Mouse (Mus musculus): ENCODE results near the gene Maats1.
"Not testable (repeated sequence)": the region's sequence is repeated elsewhere in the genome, so short reads cannot be mapped to it uniquely, and the experiment has no call there.

The Maats1 gene

DNA sequence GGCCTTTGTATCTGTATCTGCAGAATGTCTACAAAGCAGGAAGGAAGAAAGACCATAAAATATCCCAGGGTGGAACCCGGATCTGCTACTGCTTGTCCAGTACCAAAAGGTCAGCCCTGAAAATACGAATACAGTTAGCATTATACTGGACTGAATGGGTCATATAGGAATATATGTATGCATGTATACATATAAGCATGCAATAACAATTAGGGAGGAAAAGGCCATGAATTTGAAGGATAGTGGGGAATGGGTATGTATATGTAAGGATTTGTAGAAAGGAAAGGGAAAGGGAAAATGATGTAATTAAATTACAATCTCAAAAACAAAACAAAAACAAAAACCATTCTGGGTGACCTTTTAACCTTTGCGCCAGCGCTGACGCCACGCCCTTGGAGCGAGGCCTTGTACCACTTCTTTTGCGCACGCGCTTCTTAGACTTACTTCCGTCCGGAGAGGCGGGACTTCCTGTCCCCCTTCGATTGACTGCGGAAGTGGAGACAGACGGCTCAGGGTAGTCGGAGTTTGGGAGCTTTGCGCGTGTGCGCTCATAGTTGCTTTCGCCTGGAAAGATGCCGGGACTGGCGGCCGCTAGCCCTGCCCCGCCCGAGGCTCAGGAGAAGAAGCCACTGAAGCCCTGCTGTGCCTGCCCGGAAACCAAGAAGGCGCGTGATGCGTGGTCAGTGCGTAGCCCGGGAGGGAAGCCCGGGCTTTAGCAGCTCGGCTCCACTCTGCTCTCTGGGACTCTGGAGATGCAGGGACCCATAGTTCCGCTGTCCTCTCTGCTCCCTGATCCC, 4.8 kb upstream of the Maats1 start, which contains the start of the genes Cox17 and Gm21987:
Cox17 (plus strand) TSS at position 463 of the 797 bp plus-strand sequence.
Gm21987 (plus strand) TSS at position 512 of the 797 bp plus-strand sequence.
- peak; percentile 81 to 92 for DNase-seq

- no peak for DNase-seq
Observed at GRCm38 (mm10) chr16:38344941-38345725, 3.2 kb upstream of the Maats1 start.

GRCm38 (mm10) chr16:38338077-38338476, 3.9 kb downstream of the Maats1 start:
- not testable (repeated sequence) for DNase-seq

DNA sequence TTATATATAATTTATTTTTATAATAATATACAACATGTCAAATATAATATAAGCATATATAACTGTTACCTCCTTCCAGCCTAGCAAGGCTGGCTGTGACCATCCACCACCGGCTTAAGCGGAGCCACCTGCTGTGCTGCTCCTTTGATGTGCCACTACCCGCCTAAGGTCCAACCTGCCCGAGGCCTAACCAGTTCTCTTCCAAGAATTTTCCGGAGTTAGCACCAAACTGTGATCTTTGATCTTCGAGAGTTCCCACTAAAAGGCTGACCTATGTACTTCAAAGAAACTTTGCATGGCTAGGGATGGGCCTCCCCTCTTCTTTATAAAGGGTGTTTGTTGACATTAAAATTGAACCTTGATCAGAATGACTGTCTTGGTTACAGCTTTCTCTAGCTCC, 7.5 kb downstream of the Maats1 start:
- DNase-seq = no peak

- DNase-seq = no peak
Observed at GRCm38 (mm10) chr16:38329340-38329739, 12.6 kb downstream of the Maats1 start.

DNA sequence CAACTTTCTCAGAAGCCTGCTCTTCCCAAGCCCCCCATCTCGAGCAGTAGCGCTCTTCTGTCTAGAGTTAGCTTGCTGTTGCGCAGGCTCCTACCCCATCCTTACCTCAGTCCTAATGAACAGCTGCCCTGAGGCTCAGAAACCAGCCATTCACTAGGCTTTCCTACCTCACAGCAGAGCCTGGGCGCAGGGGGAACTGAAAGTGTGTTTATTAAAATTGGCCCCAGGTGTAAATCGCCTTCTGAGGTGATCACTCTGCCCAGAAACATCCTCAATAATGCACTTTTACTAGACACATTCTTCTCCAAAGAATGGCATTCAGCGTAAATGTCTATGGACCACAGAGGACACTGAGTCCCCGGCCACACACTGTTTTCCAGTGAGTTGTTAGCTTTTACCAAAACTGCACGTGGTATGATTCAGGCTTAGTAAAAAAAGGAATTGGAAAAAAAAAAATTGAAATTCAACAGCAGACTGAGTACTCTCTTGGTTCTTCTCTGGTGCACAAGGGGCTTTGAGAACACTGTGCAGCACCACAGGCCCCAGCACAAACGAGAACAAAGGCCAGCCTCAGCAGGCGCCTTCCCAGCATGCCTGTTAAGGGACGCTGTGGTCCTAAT, 15.1 kb downstream of the Maats1 start:
- DNase-seq = no peak

DNA sequence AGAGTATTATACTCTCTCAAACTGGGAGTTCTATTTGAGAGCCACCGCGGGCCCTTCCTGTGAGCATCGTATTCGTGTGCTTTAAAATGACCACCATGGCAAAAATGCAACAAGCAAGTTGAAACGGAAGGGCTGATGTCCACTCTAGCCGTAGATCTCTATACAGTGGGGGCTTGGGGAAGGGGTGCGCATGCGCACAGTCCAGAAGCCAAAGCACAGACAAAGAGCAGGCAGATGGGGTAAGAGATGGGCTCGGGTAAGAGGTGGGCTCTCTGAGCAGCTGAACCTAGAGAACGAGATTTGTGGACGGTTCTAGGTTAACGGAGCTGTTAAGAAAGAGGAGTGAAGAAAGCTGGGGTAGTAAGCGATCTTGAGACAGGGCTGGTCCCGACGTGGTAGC, 17.6 kb downstream of the Maats1 start:
- no peak for DNase-seq

DNA sequence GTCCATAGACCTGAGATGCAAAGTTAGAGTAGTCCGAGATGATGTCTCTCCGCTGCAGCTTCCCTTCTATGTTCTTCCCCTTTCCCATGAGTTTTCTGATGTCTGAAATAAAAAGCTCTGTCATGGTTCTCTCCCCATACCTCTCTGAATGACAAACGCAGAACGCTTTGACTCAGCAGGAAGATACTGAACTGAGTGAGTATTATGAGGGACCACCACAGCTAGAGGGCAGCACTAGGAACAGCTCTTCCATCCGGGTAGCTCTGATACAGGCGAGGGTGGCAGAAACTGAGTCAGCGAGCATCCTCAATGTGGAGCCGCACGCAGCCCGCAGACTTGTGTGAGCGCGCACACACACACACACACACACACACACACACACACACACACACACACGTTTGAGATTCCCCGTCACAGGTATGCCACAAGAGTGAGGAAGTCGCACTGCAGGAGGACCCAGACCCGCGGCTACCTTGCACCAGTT, 20.4 kb downstream of the Maats1 start:
- DNase-seq = peak in 1 of 2 experiments; percentile 7

DNA sequence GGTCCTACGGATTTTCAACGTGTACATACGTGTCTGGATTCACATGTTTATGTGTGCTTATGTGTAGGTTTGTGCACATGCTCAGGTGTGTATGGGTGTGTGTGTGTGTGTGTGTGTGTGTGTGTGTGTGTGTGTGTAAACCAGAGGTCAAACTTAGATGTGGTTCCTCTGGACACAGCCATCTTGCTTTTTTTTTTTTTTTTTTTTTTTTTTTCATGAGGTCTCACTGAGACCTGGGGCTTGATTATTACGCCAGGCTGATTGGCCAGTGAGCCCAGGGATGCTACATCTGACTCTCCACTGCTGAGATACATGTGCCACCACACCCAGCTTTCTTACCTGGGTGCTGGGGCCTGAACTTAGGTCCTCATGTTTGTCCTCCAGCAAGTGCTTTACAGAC, 22.9 kb downstream of the Maats1 start:
- no peak for DNase-seq

- no peak for DNase-seq
Observed at GRCm38 (mm10) chr16:38318492-38318891, 23.5 kb downstream of the Maats1 start.

GRCm38 (mm10) chr16:38308195-38308594, 33.7 kb downstream of the Maats1 start:
- DNase-seq = no peak

DNA sequence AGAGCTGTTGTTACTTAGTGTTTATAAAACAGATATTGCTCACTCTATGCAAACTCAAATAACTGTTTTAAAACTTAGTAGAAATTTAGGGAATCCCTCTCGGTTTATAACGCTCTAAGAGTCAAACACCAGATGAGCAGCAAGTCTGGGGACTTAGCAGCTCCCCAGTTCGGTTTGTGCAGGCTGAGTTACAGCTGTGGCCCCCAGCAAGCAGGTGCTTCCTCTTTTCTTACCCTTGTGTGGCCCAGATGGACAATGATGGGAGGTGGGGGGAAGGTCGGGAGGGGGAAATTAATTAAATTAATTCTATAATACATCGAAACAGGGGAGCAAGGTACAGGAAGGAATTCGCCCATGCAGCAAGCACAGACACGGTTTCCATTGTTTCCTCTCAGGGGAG, 34.3 kb downstream of the Maats1 start:
- no peak for DNase-seq

DNA sequence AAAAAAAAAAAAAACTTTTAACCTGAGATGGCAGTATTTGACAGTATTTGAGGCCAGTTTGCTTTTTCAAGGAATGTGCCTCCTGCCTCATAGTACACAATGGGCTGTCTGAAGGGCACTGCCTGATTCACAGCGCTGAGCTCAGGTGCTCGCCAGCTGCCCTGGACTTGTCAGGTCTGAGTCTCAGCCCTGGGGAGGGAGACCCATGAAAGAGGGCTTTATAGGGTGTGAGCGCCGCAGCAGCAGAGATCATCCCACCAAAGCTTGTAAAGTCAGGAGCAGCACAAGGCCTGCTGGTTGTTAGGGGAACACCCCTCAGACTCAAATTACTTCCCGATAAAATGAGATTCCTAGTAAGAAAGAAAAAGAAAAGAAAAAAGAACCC, 34.7 kb downstream of the Maats1 start:
- DNase-seq = no peak

GRCm38 (mm10) chr16:38306571-38307220, 35.2 kb downstream of the Maats1 start:
- no peak for DNase-seq

GRCm38 (mm10) chr16:38304460-38305194, 37.3 kb downstream of the Maats1 start:
- DNase-seq = no peak

DNA sequence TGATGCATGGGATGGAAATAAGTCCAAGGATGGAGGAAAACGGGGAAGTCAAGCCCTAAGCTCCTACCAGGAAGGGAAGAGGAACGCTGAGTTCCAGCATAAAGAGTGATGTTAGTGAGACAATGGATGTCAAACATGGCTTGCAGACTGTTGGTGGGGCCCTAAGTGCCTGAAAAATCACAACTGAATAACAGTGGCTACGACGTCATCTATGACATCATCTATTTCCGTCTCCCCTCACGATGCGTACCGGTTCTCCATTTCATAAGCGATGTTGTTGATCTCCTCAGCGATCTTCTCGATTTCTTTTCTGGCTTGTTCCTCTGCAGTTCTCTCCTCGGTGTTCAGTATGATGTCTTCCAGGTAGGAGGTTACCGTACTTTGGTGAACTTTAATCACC, 39.6 kb downstream of the Maats1 start:
- no peak for DNase-seq

- no peak for DNase-seq
Observed at GRCm38 (mm10) chr16:38298410-38298809, 43.5 kb downstream of the Maats1 start.

GRCm38 (mm10) chr16:38295349-38295930, 46.5 kb downstream of the Maats1 start:
- no peak for DNase-seq

DNA sequence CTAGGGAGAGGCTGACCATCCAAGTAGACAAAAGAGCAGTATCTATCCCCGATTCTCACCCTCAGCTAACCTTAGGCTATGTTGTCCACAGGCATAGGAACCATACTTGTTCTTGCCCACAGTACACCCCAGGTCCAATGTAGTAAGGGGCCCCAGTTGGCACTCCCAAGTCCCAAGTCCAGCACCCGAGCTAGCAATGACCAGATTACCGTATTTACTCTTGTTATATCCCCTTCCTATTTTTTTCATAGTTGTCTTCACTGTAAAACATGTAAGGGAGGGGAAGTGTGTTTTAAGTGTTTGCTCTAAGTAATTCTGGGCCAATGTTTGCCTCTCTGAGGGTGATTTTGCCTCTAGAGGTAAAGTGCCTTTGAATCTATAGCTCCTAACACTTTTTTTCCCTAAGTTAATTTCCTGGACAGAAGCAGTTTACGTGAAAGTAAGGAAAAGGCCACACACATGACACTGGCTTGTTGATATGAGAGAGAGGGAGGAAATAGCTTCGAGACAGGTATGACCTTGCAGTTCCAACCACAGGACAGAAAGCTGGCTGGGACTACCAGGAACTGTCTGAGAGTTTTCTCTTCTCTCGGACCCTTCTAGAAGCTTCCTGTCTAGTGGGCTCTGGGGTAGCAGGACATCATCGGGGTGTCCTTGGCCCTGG, 47.1 kb downstream of the Maats1 start, which contains the start of gene Nr1i2:
Nr1i2 (minus strand) TSS at position 140 of the 664 bp plus-strand sequence.
- no peak for DNase-seq

DNA sequence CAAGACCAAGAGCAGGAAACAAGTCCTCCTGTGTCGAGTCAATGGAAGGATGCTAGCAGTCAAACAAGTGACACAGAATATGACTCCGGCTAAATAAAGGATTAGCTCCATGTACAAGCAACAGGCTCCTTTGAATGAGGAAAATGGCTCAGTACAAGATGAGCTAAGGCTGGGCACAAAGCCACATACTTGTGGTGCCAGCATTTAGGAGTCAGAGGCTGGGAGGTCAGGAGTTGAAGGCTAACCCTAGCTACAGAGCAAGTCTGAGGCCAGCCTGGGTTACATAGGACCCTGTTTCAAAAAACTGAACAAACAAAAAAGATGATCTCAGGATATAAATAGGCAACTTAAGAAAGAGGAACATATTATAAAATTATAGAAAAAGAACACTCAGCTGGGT, 51.8 kb downstream of the Maats1 start:
- DNase-seq = no peak

- no peak for DNase-seq
Observed at GRCm38 (mm10) chr16:38288851-38289250, 53.1 kb downstream of the Maats1 start.

All from thymus, adult 18-20 months (tissue).